Mouse (Mus musculus) left cerebral cortex, adult 2 months (tissue): ENCODE data around the gene Oprd1. TPM values are rescaled to one million over a fixed set of nuclear protein-coding genes. Genes with fewer than 3 reads are reported as not detected.
A peak's percentile ranks its signal among the peaks of the same experiment; 100 is the strongest.

Source experiments
- DNase-seq, 2 experiments: peaks; one replicate each; pipeline ENCODE4 v3.0.0; 2021 to 2022; ENCODE audit warnings: low spot score in 2 of 2, mixed read lengths in 1 of 2; ENCODE audit errors: extremely low spot score in 1 of 2
- H3K27ac ChIP-seq: fragments of 200-600 bp; 2 replicates; pipeline ENCODE4 v1.8.1; 2022
- H3K4me3 ChIP-seq: fragments of 200-600 bp; 2 replicates; pipeline ENCODE4 v1.8.1; 2022
- CTCF ChIP-seq: fragments of 200-600 bp; IDR thresholded peaks from 2 replicates; pipeline ENCODE4 v1.8.1; 2022; ENCODE audit warnings: antibody characterized with exemption, mild to moderate bottlenecking, moderate library complexity
- intact Hi-C: fragments of 180-260 bp; cut with DNase I; formaldehyde crosslinking; loops from one replicate; pipeline ENCODE4 v1.15.1; 2025
- total RNA-seq, 2 experiments: library from RNA; stranded (reverse); gene quantifications; 2 replicates each; pipeline ENCODE4 v1.2.3; 2021

Oprd1 gene
- total RNA-seq, 2 experiments from 2014 or later, result 17.9 to 21.1 TPM

DNA sequence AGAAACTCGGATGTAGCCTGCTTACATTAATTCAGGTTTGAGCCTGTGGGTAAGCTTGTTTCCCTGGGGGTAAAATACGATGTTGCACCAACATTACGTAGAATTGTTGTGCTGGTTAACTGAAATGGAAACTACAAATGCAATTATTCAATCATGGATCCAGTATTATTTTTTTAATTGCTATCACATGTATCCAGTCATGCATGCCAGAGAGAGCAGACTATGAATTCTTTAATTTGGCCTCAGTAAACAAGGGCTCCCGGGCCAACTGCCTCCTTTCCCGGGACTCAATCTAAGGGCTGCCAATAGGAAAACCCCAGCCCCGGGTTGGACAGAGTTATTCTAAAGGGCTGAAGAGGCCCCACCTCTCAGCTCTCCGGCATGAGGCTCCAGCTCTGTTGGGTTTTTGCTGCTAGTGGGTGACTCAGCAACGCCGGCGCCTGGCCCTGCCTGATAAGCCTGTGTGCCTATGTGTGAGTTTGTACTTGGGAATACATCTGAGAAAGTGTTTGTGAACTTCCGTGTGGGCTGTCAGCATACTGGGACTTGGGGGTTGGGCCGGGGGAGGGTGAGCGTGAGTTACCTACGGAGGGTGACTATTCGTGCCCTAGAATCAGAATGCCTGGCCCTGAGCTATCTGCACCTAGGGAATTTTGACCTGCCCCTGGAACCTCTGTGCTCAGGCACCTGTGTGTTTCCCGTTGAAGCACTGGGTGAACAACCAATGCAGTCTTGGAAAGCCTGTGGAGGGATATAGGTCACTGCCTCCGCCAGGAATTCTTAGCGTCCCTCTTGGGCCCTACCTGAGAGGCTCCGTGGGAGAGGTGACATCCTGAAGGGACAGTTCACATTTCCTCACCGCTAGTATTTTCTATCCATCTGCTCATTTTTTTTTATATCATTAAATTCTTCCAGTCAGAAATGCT is 67.5 kb downstream of the Oprd1 start:
- H3K27ac ChIP-seq, result peak overlapping the region; percentile 50
- intact Hi-C loops, result loop anchor here (2.0 to 5.0 kb wide), 2 partner anchors 39 to 160 kb away; no protein-coding TSS in a partner anchor
- no peak for TF ChIP-seq CTCF
- DNase-seq, result peak; percentile 34 to 43
- H3K4me3 ChIP-seq, result no peak overlapping the region

DNA sequence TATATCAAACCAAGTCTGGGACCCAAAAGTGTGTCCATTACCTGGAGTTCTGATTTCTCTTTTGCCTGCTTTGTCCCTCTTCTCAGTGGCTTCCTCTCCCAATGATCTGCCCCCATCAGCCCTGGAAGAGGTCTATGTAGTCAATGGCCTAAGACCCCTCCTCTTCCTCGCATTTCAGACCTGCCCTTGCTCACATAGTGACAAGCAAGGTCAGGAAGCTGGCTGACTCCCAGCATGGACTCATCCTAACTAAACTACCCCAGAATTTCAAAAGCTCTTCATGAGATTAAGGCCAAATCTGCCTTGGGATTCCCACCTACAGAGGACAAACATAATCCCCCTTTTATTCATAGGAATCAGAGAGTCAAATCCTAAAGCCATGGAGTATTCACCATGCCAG is 68.5 kb downstream of the Oprd1 start:
- DNase-seq, result no peak
- H3K27ac ChIP-seq, result peak overlapping the region; percentile 41; the same call in 1 of the 2 replicates
- peak overlapping the region; percentile 89 for H3K4me3 ChIP-seq
- intact Hi-C loops, result loop anchor here (2.0 to 5.0 kb wide), 2 partner anchors 38 to 159 kb away; no protein-coding TSS in a partner anchor
- TF ChIP-seq CTCF, result no peak

DNA sequence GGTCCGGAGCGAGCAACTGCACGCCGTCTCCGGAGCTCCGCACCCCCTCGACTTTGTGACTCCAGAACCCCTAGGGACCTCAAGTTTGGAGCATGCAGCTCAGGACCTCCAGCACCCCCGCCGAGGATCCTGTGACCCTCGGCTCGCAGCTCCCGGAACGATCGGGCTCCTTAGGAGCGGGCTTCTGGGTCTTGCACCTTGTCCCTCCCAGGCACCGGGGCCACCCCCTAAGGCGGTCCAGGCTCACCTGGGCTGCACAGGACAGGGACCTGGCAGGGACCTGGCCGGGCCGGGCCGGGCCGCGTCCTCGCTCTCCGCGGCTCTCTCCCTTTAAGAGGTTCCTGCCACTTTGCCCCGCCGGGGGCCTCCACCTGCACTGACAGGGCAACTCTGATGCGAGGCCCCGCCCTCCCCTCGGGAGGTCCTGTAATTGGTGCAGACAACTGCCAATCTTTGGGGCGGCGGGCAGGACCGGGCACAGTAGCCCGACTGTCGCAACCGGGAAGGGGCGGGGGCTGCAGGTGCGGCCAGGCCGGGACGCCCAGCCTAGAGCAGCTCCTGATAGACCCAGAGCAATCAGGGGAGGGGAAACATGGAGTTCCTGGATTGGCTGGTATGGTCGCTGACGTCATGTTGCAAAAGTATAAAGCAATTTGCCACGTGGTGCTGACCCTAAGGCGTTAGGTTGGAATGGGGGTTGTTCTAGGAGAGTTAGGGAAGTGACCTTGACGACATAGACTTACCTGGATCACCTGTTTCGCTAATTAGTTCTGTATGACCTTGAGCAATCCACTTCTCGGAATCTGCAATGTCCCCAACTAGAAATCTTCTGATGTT is 69.1 kb downstream of the Oprd1 start, which contains the start of gene Epb41:
TSS of gene Epb41 (minus strand) at position 389 of the 837 bp plus-strand sequence.
- Histone ChIP-seq H3K27ac (peak within 1 kb of the TSS; percentile 83), H3K4me3 (peak within 1 kb of the TSS; percentile 89)
- intact Hi-C loops, result loop anchor here (5.0 kb wide), 1 partner anchor 38 kb away; no protein-coding TSS in a partner anchor
- DNase-seq, result peak; percentile 94 to 97
- TF ChIP-seq CTCF, result no peak; the same call in 1 of the 2 replicates

DNA sequence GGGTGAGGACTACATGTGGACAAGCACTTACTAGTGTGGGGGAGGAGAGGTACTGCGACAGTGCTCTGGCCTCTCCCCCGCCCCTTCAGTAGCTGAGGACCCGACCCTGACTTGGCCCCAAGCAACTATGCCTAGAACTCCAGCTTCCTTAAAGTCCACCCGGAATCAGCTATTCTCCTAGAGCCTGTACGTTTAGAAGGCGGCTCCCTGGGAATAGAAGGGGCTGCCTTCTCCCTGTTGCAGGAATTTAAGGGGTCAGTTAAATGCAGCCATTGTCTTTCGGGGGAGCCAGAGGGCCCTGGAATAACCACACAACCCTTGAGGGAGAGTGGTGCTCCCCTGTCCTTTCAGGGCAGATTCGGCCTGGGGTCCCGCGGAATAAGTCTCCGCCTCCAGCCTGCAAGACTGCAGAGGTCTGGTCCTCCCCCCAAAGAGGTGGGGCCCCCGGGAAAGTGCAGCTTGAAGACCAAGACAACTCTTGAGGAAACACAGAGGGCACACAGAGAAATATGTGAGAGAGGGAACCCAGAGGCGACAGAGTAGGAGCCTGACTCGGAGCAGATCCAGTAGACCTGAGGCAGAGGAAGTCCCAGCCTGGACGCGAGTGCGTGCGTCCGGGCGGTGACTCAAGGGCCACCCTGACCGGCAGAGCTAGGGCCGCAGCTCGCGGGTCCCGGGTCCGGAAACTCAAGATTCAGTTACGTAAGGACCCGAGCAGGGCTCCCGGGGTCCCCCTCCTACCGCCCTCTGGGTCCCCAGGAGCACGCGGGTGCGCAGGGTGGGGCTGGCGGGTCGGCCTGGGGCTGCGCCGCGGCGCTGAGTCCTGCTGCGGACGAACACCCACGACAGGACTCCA is 70.0 kb downstream of the Oprd1 start, which contains the start of gene Gm10300:
TSS of gene Gm10300 (plus strand) at position 621 of the 856 bp plus-strand sequence.
- H3K27ac ChIP-seq, result peak within 1 kb of the TSS; percentile 83

DNA sequence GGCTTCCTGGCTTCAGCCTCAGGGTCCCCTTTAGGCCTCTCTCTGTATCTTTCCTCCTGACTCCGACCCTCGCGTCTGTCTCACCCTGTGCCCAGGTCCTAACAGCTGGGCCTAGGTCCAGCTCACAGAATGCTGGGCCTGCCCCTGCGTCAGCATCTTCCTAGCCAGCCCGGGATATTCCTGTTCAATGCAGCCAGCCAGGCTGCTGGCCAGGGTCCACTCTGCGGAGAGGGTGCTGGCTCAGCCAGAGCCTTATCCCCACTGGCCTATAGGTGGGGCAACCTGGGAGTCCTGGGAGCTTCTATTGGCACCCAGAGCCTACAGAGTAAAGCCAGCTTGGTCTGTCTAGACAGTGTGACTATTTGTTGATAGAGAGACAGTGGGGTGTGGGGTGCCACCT is 71.3 kb downstream of the Oprd1 start:
- intact Hi-C loops, result no loop called here
- DNase-seq, result no peak
- no peak overlapping the region for H3K27ac ChIP-seq
- TF ChIP-seq CTCF, result no peak
- H3K4me3 ChIP-seq, result no peak overlapping the region

More for the DNA sequence above, 70.0 kb downstream of the Oprd1 start, which contains the start of gene Gm10300:
- intact Hi-C loops, result no loop called here
- DNase-seq, result peak in 1 of 2 experiments; percentile 17
- peak within 1 kb of the TSS; percentile 89 for H3K4me3 ChIP-seq
- TF ChIP-seq CTCF, result no peak

DNA sequence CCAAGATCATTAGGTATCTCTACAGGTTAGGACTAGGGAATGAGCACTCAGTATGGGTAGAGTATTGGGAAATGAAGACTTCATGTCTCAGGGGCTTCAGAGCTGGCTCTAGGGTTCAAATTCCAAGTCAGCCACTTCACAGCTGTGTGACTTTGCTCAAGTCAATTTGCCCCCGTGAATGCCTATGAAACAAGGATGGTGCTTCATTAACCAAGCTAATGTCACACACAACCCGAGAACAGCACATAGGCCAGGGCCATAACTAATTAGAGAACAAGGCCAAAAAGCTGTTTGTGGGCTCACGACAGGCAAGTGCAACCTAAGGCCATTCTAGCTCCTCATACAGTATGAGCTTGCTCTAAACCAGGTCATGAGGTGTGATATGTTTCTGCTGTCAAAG is 72.1 kb downstream of the Oprd1 start:
- no peak overlapping the region for H3K27ac ChIP-seq
- no peak for TF ChIP-seq CTCF
- H3K4me3 ChIP-seq, result no peak overlapping the region
- DNase-seq, result no peak
- intact Hi-C loops, result no loop called here

DNA sequence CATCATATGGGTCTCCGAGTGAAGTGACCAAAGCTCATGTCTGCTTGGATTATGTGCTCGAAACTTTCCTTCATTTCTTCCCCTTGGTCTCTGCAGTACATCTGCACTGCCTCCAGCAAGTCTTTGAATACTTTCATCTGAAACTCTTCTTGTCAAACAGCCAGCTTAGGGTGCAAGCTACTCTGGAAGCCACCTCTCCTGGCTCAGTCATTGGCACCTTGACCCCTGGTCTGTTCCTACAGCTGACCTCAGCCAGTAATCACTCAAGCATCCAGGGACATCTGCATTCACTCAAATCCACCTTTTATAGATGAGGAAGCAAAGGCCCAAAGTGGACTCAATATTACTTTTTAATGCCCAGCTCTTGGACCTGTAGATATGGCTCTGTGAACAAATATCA is 72.6 kb downstream of the Oprd1 start:
- TF ChIP-seq CTCF, result no peak
- Histone ChIP-seq H3K4me3 (no peak overlapping the region), H3K27ac (no peak overlapping the region)
- intact Hi-C loops, result no loop called here
- DNase-seq, result no peak

DNA sequence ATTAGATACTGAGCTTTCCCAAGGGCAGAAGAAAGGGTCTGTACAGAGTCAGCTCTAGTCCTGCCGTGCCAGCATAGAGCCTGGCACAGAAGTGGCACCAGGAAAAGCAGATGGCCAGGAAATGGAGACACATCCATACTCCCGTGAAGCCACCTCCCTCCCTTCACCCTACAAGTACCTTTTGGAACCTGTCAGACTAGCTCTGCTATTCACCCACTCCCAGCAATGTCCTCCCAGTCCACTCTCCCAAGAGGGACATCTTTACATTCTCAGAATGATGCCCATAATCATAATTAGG is 76.4 kb downstream of the Oprd1 start:
- no peak for DNase-seq
- no peak for TF ChIP-seq CTCF
- intact Hi-C loops, result no loop called here
- no peak overlapping the region for H3K4me3 ChIP-seq
- no peak overlapping the region for H3K27ac ChIP-seq

DNA sequence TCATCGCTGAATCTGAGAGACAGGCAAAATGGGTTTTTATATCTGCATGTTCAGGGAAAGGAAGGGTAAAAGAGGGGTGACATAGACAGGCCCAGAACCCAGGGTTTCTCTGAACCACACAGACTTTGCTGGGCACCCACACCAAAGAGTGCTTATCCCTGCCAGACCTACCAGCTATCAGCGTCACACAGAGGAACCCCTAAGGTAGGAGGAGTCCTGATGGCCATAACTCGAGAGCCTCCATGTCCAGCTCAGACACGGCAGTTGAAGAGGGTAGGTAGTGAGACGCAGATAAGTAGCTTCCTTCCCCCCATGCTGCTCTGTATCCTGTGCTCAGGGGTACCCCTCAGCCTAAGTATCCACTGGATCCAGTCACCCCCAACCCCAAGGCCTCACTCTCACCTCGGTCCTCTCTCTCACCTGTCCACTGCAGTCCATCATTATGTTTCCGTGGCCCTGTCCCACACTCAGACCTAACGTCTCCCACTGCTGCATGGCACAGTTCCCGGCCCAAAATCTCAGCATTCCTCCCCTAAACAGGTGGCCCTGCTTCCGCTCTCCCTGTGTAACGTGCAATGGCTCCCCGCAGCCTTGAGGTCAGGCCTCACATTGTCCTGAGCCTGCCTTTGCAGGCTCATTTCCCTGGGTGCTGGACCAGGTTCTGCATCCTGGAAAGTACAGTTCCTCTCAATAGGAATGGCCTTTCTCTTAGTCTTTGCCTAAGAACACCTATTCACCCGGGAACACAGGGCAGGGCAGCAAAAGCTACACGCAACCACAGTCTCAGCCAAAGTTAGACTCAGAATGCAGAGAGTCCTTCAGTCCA is 77.0 kb downstream of the Oprd1 start:
- intact Hi-C loops, result no loop called here
- no peak for DNase-seq
- no peak overlapping the region for H3K4me3 ChIP-seq
- H3K27ac ChIP-seq, result no peak overlapping the region
- TF ChIP-seq CTCF, result no peak

DNA sequence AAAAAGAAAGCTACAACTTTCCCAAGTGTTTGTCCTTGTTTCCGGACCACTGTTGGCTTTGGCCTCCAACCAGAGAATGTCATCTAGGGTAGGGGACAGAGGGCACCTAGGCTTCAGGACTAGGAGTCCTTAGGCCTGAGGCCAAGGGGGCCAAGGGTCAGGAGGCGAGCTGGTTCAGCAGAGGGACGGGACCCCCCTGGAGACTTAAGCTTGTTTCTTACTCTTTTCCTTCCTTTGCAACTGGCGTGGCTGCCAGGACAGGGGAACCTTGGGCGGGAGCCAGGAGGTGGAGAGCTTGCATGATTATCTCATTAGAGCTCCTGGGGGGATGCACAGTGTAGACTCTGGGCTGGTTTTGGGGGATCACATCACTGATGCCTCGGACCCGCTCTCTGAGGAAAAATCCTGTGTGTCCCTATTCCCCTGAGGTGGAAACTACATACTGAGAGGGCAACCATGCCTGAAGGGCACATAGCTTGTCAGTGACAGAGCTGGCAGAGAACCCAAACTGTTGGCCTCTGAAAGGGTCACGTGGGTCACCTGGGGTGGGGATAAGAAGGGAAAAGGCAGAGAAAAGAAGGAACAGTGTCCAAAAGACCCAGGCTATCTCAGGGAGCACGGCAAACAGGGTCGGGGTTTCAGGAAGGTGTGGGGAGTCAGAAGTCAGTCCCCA is 78.0 kb downstream of the Oprd1 start:
- intact Hi-C loops, result no loop called here

More for the DNA sequence above, 78.0 kb downstream of the Oprd1 start:
- H3K27ac ChIP-seq, result no peak overlapping the region
- H3K4me3 ChIP-seq, result no peak overlapping the region
- no peak for TF ChIP-seq CTCF
- no peak for DNase-seq
